Comparison of ENCODE assay signal across 20 mouse cellular contexts in genomic region chr10:79728323-79729249, GRCm38 (mm10). TPM values are rescaled to one million over a fixed set of nuclear protein-coding genes. Genes with fewer than 3 reads are reported as not detected.
A peak's percentile ranks its signal among the peaks of the same experiment; 100 is the strongest.
DNase-seq lines count a peak whose midpoint lies in the region; ATAC-seq and TF ChIP-seq lines count a peak whose summit lies in the region.
"Had no signal": no experiment of that assay in that cellular context is flagged by ENCODE, and none has a peak within 500 bp of the region (broad histone marks: within the 10 kb centered on the region; RNA-seq: fewer than 3 reads in every experiment).

No protein-coding gene starts in this region.

- peak overlapping the region; percentile 84 for H3K27ac ChIP-seq in gastrocnemius, adult 2 months
- H3K27ac ChIP-seq in left cerebral cortex, adult 2 months, result peak overlapping the region; percentile 37; the same call in 1 of the 2 replicates
- no peak overlapping the region for H3K27ac ChIP-seq in heart, embryonic 12.5 days (ENCODE audit: poor library complexity, severe bottlenecking)
- H3K27ac ChIP-seq: forebrain, embryonic 10.5 days; limb, embryonic 13.5 days; liver, embryonic 15.5 days; neural tube, embryonic 15.5 days had no signal

- no peak for TF ChIP-seq CTCF in gastrocnemius, adult 2 months (IDR thresholded peaks at IDR 0.05)
- TF ChIP-seq CTCF in left cerebral cortex, adult 2 months (IDR thresholded peaks at IDR 0.05), result no peak
- no peak for TF ChIP-seq CTCF in E14TG2a.4 (conservative IDR thresholded peaks at IDR 0.05; ENCODE audit: low read length)

- no peak for ATAC-seq in heart, embryonic 12.5 days (ENCODE audit: insufficient number of reproducible peaks, low FRiP score)

- H3K27me3 ChIP-seq in E14TG2a.4 (ENCODE audit: insufficient read depth, low read length), result no peaks in the 10 kb centered on the region
- H3K27me3 ChIP-seq in heart, embryonic 12.5 days (replicated peaks), result peaks cover 14% of the 10 kb centered on the region
- H3K27me3 ChIP-seq: limb, embryonic 13.5 days; neural tube, embryonic 15.5 days had no signal

- intact Hi-C loops in gastrocnemius, adult 2 months (cut with DNase I), result no loop called here
- intact Hi-C loops in gastrocnemius, postnatal 14 days (cut with DNase I; ENCODE audit: low total_unique reads), result no loop called here
- intact Hi-C loops in left cerebral cortex, adult 2 months (cut with DNase I), result no loop called here
- intact Hi-C loops in left cerebral cortex, postnatal 14 days (cut with DNase I), result no loop called here

- H3K4me3 ChIP-seq in gastrocnemius, adult 2 months, result peak overlapping the region; percentile 49
- no peak overlapping the region for H3K4me3 ChIP-seq in left cerebral cortex, adult 2 months
- H3K4me3 ChIP-seq in E14TG2a.4 (replicated peaks; ENCODE audit: low read length), result peak overlapping the region; percentile 23; the same call in 1 of the 2 replicates
- no peak overlapping the region for H3K4me3 ChIP-seq in heart, embryonic 12.5 days
- H3K4me3 ChIP-seq: forebrain, embryonic 10.5 days; limb, embryonic 13.5 days; liver, embryonic 15.5 days; neural tube, embryonic 15.5 days had no signal

- H3K9ac ChIP-seq in heart, embryonic 12.5 days, result no peak overlapping the region
- H3K9ac ChIP-seq: limb, embryonic 13.5 days; liver, embryonic 15.5 days; neural tube, embryonic 15.5 days had no signal

- peaks cover 13% of the 10 kb centered on the region for H3K9me3 ChIP-seq in E14TG2a.4 (ENCODE audit: low read length)
- peaks cover 11% of the 10 kb centered on the region for H3K9me3 ChIP-seq in heart, embryonic 12.5 days (replicated peaks)
- H3K9me3 ChIP-seq: forebrain, embryonic 10.5 days; liver, embryonic 15.5 days; neural tube, embryonic 15.5 days had no signal

- no peak overlapping the region for H3K4me2 ChIP-seq in heart, embryonic 12.5 days
- H3K4me2 ChIP-seq: heart, embryonic 11.5 days; limb, embryonic 13.5 days; liver, embryonic 15.5 days; midbrain, embryonic 11.5 days; neural tube, embryonic 15.5 days had no signal

- H3K36me3 ChIP-seq in E14TG2a.4 (ENCODE audit: insufficient read depth, low read length), result peaks cover 41% of the 10 kb centered on the region
- peaks cover 6% of the 10 kb centered on the region; the same call in 1 of the 2 replicates for H3K36me3 ChIP-seq in heart, embryonic 12.5 days
- H3K36me3 ChIP-seq: liver, embryonic 15.5 days had no signal

- peaks cover 47% of the 10 kb centered on the region for H3K4me1 ChIP-seq in E14TG2a.4 (replicated peaks; ENCODE audit: low read depth, low read length)
- peaks cover 8% of the 10 kb centered on the region; the same call in 1 of the 2 replicates for H3K4me1 ChIP-seq in heart, embryonic 12.5 days (replicated peaks)
- H3K4me1 ChIP-seq: limb, embryonic 13.5 days; liver, embryonic 15.5 days; neural tube, embryonic 15.5 days had no signal

- WGBS in heart, embryonic 12.5 days, result 62% methylated on average over 28 of the region's 28 CpGs

- DNase-seq in gastrocnemius, adult 2 months, result peak; percentile 66
- no peak for DNase-seq in gastrocnemius, postnatal 14 days
- no peak for DNase-seq in left cerebral cortex, adult 2 months (ENCODE audit: extremely low spot score in 1 of 2, low spot score in 2 of 2)
- no peak for DNase-seq in left cerebral cortex, adult 11 months (ENCODE audit: low spot score)
- peak; percentile 43 to 64 for DNase-seq in left cerebral cortex, postnatal 14 days (ENCODE audit: low spot score in 2 of 2)
- DNase-seq: cerebellum, adult 18-20 months; kidney, adult 8-10 months; lung, postnatal 4 days had no signal

RNA-seq across cellular contexts. Expression of gene Hcn2, which starts 12.2 kb away (rescaled TPM):
- total RNA-seq in gastrocnemius, adult 2 months (2021), result under 1 TPM; 0.47 to 0.84 TPM
- under 1 TPM; 0.42 to 0.78 TPM for total RNA-seq in gastrocnemius, postnatal 14 days (2021)
- total RNA-seq in left cerebral cortex, adult 2 months (2021), result 100 to 1,000 TPM; 129 to 142 TPM
- 10 to 100 TPM; 93.4 to 99.2 TPM for total RNA-seq in left cerebral cortex, postnatal 14 days (2021)
- not detected in 2 replicates for polyA plus RNA-seq in heart, embryonic 12.5 days (2016; fragmentation: Nextera tagmentation; extraction: Ambion mirVana)
- total RNA-seq: common myeloid progenitor, adult 5-6 weeks had no signal
- polyA plus RNA-seq: forebrain, embryonic 10.5 days; limb, embryonic 13.5 days had no signal

RNA-seq across cellular contexts. Expression of gene Polrmt, which starts 17.8 kb away (rescaled TPM):
- total RNA-seq in gastrocnemius, adult 2 months (2021), result 10 to 100 TPM; 27.0 to 40.8 TPM
- 10 to 100 TPM; 21.5 to 21.6 TPM for total RNA-seq in gastrocnemius, postnatal 14 days (2021)
- 10 to 100 TPM; 45.1 to 51.6 TPM for total RNA-seq in left cerebral cortex, adult 2 months (2021)
- total RNA-seq in left cerebral cortex, postnatal 14 days (2021), result 10 to 100 TPM; 43.8 to 45.4 TPM
- polyA plus RNA-seq in heart, embryonic 12.5 days (2016; fragmentation: Nextera tagmentation; extraction: Ambion mirVana), result 35.4 and 35.9 TPM in 2 replicates

RNA-seq across cellular contexts. Expression of gene Bsg, which starts 24.3 kb away (rescaled TPM):
- 100 to 1,000 TPM; 650 to 652 TPM for total RNA-seq in gastrocnemius, adult 2 months (2021)
- 100 to 1,000 TPM; 496 to 497 TPM for total RNA-seq in gastrocnemius, postnatal 14 days (2021)
- total RNA-seq in left cerebral cortex, adult 2 months (2021), result 100 to 1,000 TPM; 539 to 573 TPM
- total RNA-seq in left cerebral cortex, postnatal 14 days (2021), result 100 to 1,000 TPM; 785 to 820 TPM
- polyA plus RNA-seq in heart, embryonic 12.5 days (2016; fragmentation: Nextera tagmentation; extraction: Ambion mirVana), result 1,289 and 1,310 TPM in 2 replicates

RNA-seq across cellular contexts. Expression of gene Fgf22, which starts 26.3 kb away (rescaled TPM):
- total RNA-seq in gastrocnemius, adult 2 months (2021), result not detected
- total RNA-seq in gastrocnemius, postnatal 14 days (2021), result not detected
- 1 to 10 TPM; 4.5 to 4.8 TPM for total RNA-seq in left cerebral cortex, adult 2 months (2021)
- total RNA-seq in left cerebral cortex, postnatal 14 days (2021), result 1 to 10 TPM; 1.4 to 2.1 TPM
- 0.22 and 0.38 TPM in 2 replicates for polyA plus RNA-seq in heart, embryonic 12.5 days (2016; fragmentation: Nextera tagmentation; extraction: Ambion mirVana)
- total RNA-seq: common myeloid progenitor, adult 5-6 weeks; gastrocnemius, postnatal 10 days; heart, postnatal 4 days had no signal
- polyA plus RNA-seq: liver, embryonic 15.5 days; small intestine, adult 2 months had no signal

RNA-seq across cellular contexts. Expression of gene Rnf126, which starts 38.2 kb away (rescaled TPM):
- 10 to 100 TPM; 46.1 to 53.6 TPM for total RNA-seq in gastrocnemius, adult 2 months (2021)
- total RNA-seq in gastrocnemius, postnatal 14 days (2021), result 10 to 100 TPM; 25.9 to 30.6 TPM
- total RNA-seq in left cerebral cortex, adult 2 months (2021), result 10 to 100 TPM; 93.3 to 97.5 TPM
- 10 to 100 TPM; 95.4 to 97.1 TPM for total RNA-seq in left cerebral cortex, postnatal 14 days (2021)
- polyA plus RNA-seq in heart, embryonic 12.5 days (2016; fragmentation: Nextera tagmentation; extraction: Ambion mirVana), result 78.7 and 78.9 TPM in 2 replicates

Comparison
In these comparisons a context has a peak if more than half of its experiments do, and no peak if none do; other contexts are left out.
1. DNase-seq: peak in gastrocnemius, adult 2 months (single experiment) and left cerebral cortex, postnatal 14 days (2 of 2); none in gastrocnemius, postnatal 14 days (single experiment), left cerebral cortex, adult 2 months (0 of 2) and left cerebral cortex, adult 11 months (single experiment).
2. H3K4me3 ChIP-seq: peak in gastrocnemius, adult 2 months (single experiment) and E14TG2a.4 (single experiment); none in left cerebral cortex, adult 2 months (single experiment) and heart, embryonic 12.5 days (single experiment).
3. RNA of gene Hcn2, which starts 12.2 kb away (total RNA-seq): 129 to 142 TPM in left cerebral cortex, adult 2 months and 93.4 to 99.2 TPM in left cerebral cortex, postnatal 14 days; 0.47 to 0.84 TPM in gastrocnemius, adult 2 months and 0.42 to 0.78 TPM in gastrocnemius, postnatal 14 days; every median in the first group is over 10 times any median in the second.